16 mouse cellular contexts compared by ENCODE assay signal in genomic region chr15:98094905-98095304, GRCm38 (mm10). TPM values are rescaled to one million over a fixed set of nuclear protein-coding genes. Genes with fewer than 3 reads are reported as not detected.
A peak's percentile ranks its signal among the peaks of the same experiment; 100 is the strongest.
DNase-seq lines count a peak whose midpoint lies in the region; TF ChIP-seq lines count a peak whose summit lies in the region.
"Had no signal": no experiment of that assay in that cellular context is flagged by ENCODE, and none has a peak within 500 bp of the region (broad histone marks: within the 10 kb centered on the region; RNA-seq: fewer than 3 reads in every experiment).

No protein-coding gene starts in this region.

- H3K4me1 ChIP-seq in testis, adult 2 months (ENCODE audit: control insufficient read depth, insufficient read depth, low read length): no peaks in the 10 kb centered on the region; the same call in none of the 2 replicates

- peak overlapping the region; percentile 74 for H3K4me3 ChIP-seq in testis, adult 2 months (ENCODE audit: control insufficient read depth, low read depth, low read length)

- no peaks in the 10 kb centered on the region for H3K27me3 ChIP-seq in testis, adult 2 months (ENCODE audit: control insufficient read depth, insufficient read depth, low read length)
- H3K27me3 ChIP-seq: CH12.LX, Patski had no signal

- TF ChIP-seq CTCF in testis, adult 2 months (IDR thresholded peaks at IDR 0.05; ENCODE audit: control insufficient read depth, insufficient read depth, insufficient replicate concordance, low read depth, low read length): no peak

- peak; percentile 90 for DNase-seq in heart, adult 11 months
- DNase-seq in heart, postnatal 14 days: no peak
- DNase-seq in testis, postnatal 14 days (ENCODE audit: low spot score): no peak
- DNase-seq: adrenal gland, adult 2 months; adrenal gland, adult 8-10 months; adrenal gland, postnatal 10 days; adrenal gland, postnatal 14 days; adrenal gland, postnatal 25 days; adrenal gland, postnatal 36 days; B cell, adult 2 months; cerebellum, adult 11 months; cerebellum, adult 11-12 months; cerebellum, adult 18-20 months had no signal

- intact Hi-C loops in heart, postnatal 14 days (cut with DNase I): loop anchor here (5.0 to 10.0 kb wide), 2 partner anchors 292 to 420 kb away; no protein-coding TSS in a partner anchor

- TF ChIP-seq POLR2A in testis, adult 2 months (IDR thresholded peaks at IDR 0.05; ENCODE audit: control insufficient read depth, low read depth, low read length): no peak

- H3K36me3 ChIP-seq in testis, adult 2 months (ENCODE audit: control insufficient read depth, insufficient read depth, low read length): no peaks in the 10 kb centered on the region; the same call in 1 of the 2 replicates

- H3K27ac ChIP-seq in testis, adult 2 months (ENCODE audit: control insufficient read depth, insufficient read depth, low read depth, low read length): no peak overlapping the region

RNA-seq across cellular contexts. Expression of gene Senp1, which starts 1.4 kb away (rescaled TPM):
- total RNA-seq in heart, postnatal 14 days (2021): 10 to 100 TPM; 12.9 to 13.7 TPM
- polyA plus RNA-seq in testis, adult 2 months (2012; rRNA removed): 24.8 and 27.3 TPM in 2 replicates

RNA-seq across cellular contexts. Expression of gene Pfkm, which starts 2.5 kb away (rescaled TPM):
- 100 to 1,000 TPM; 739 to 748 TPM for total RNA-seq in heart, postnatal 14 days (2021)
- 117 and 124 TPM in 2 replicates for polyA plus RNA-seq in testis, adult 2 months (2012; rRNA removed)
